Mouse (Mus musculus): Measurements from ENCODE around the gene Gm20547. TPM values are rescaled to one million over a fixed set of nuclear protein-coding genes. Genes with fewer than 3 reads are reported as not detected.
A peak's percentile ranks its signal among the peaks of the same experiment; 100 is the strongest.
"Not testable (repeated sequence)": the region's sequence is repeated elsewhere in the genome, so short reads cannot be mapped to it uniquely, and the experiment has no call there.

Gm20547 gene
- polyA plus RNA-seq, 1 experiment from 2014 or later, result not detected

GRCm38 (mm10) chr17:34910982-34911381 lies 29.1 kb upstream of the Gm20547 start:
- Histone ChIP-seq H3K36me3 (ENCODE audit: control insufficient read depth, insufficient read depth, low read length) (peaks cover 53% of the 10 kb centered on the region), H3K9ac (ENCODE audit: low read length) (no peak overlapping the region), H3K27me3 (ENCODE audit: control insufficient read depth, insufficient read depth, low read length) (no peaks in the 10 kb centered on the region), H3K4me3 (ENCODE audit: low read depth, low read length) (no peak overlapping the region), H3K9me3 (ENCODE audit: control insufficient read depth, low read length) (no peaks in the 10 kb centered on the region), H3K27ac (replicated peaks) (no peak overlapping the region), H3K4me1 (replicated peaks; ENCODE audit: control insufficient read depth, insufficient read depth) (no peaks in the 10 kb centered on the region), H3K4me2 (replicated peaks; ENCODE audit: low read depth) (no peak overlapping the region)
- WGBS, result 74% methylated on average over 10 of the region's 10 CpGs
- DNase-seq (ENCODE audit: low spot score) (no peak), ATAC-seq (ENCODE audit: low FRiP score, low TSS enrichment) (no peak)
- no peak for TF ChIP-seq EP300 (optimal IDR thresholded peaks at IDR 0.05)
- TF ChIP-seq CTCF (IDR thresholded peaks at IDR 0.05; ENCODE audit: low read depth), result no peak

GRCm38 (mm10) chr17:34902895-34903294 lies 21.1 kb upstream of the Gm20547 start:
- no peak overlapping the region for H3K4me2 ChIP-seq (replicated peaks; ENCODE audit: low read depth)
- no peak overlapping the region for H3K4me3 ChIP-seq (ENCODE audit: low read depth, low read length)
- no peaks in the 10 kb centered on the region for H3K4me1 ChIP-seq (replicated peaks; ENCODE audit: control insufficient read depth, insufficient read depth)
- no peak overlapping the region for H3K27ac ChIP-seq (replicated peaks)
- H3K9ac ChIP-seq (ENCODE audit: low read length), result no peak overlapping the region
- H3K36me3 ChIP-seq (ENCODE audit: control insufficient read depth, insufficient read depth, low read length), result peaks cover 37% of the 10 kb centered on the region
- H3K9me3 ChIP-seq (ENCODE audit: control insufficient read depth, low read length), result no peaks in the 10 kb centered on the region
- ATAC-seq (ENCODE audit: low FRiP score, low TSS enrichment) (no peak), DNase-seq (ENCODE audit: low spot score) (no peak)
- no peaks in the 10 kb centered on the region for H3K27me3 ChIP-seq (ENCODE audit: control insufficient read depth, insufficient read depth, low read length)
- 81% methylated on average over 9 of the region's 9 CpGs for WGBS
- no peak for TF ChIP-seq EP300 (optimal IDR thresholded peaks at IDR 0.05)
- no peak for TF ChIP-seq CTCF (IDR thresholded peaks at IDR 0.05; ENCODE audit: low read depth)

GRCm38 (mm10) chr17:34901948-34902347 lies 20.1 kb upstream of the Gm20547 start:
- not testable (repeated sequence) for H3K4me2 ChIP-seq (replicated peaks; ENCODE audit: low read depth); H3K27me3 ChIP-seq (ENCODE audit: control insufficient read depth, insufficient read depth, low read length); H3K27ac ChIP-seq (replicated peaks); H3K9ac ChIP-seq (ENCODE audit: low read length); DNase-seq (ENCODE audit: low spot score); H3K4me1 ChIP-seq (replicated peaks; ENCODE audit: control insufficient read depth, insufficient read depth); H3K4me3 ChIP-seq (ENCODE audit: low read depth, low read length); ATAC-seq (ENCODE audit: low FRiP score, low TSS enrichment); H3K9me3 ChIP-seq (ENCODE audit: control insufficient read depth, low read length)
- WGBS, result 81% methylated on average over 9 of the region's 10 CpGs
- peaks cover 28% of the 10 kb centered on the region for H3K36me3 ChIP-seq (ENCODE audit: control insufficient read depth, insufficient read depth, low read length)

GRCm38 (mm10) chr17:34900826-34901225 lies 19.0 kb upstream of the Gm20547 start:
- not testable (repeated sequence) for H3K4me1 ChIP-seq (replicated peaks; ENCODE audit: control insufficient read depth, insufficient read depth); H3K27me3 ChIP-seq (ENCODE audit: control insufficient read depth, insufficient read depth, low read length); H3K4me3 ChIP-seq (ENCODE audit: low read depth, low read length); H3K27ac ChIP-seq (replicated peaks); H3K4me2 ChIP-seq (replicated peaks; ENCODE audit: low read depth); DNase-seq (ENCODE audit: low spot score); H3K9me3 ChIP-seq (ENCODE audit: control insufficient read depth, low read length); H3K9ac ChIP-seq (ENCODE audit: low read length); ATAC-seq (ENCODE audit: low FRiP score, low TSS enrichment)
- H3K36me3 ChIP-seq (ENCODE audit: control insufficient read depth, insufficient read depth, low read length), result peaks cover 17% of the 10 kb centered on the region

GRCm38 (mm10) chr17:34899890-34900243 lies 18.0 kb upstream of the Gm20547 start:
- TF ChIP-seq CTCF (IDR thresholded peaks at IDR 0.05; ENCODE audit: low read depth) (no peak), EP300 (optimal IDR thresholded peaks at IDR 0.05) (no peak)
- H3K27me3 ChIP-seq (ENCODE audit: control insufficient read depth, insufficient read depth, low read length), result no peaks in the 10 kb centered on the region
- H3K27ac ChIP-seq (replicated peaks), result peak overlapping the region; percentile 97
- DNase-seq (ENCODE audit: low spot score) (no peak), ATAC-seq (ENCODE audit: low FRiP score, low TSS enrichment) (no peak)
- H3K4me1 ChIP-seq (replicated peaks; ENCODE audit: control insufficient read depth, insufficient read depth), result no peaks in the 10 kb centered on the region
- peak overlapping the region; percentile 93 for H3K9ac ChIP-seq (ENCODE audit: low read length)
- peak overlapping the region; percentile 88 for H3K4me3 ChIP-seq (ENCODE audit: low read depth, low read length)
- peak overlapping the region; percentile 91 for H3K4me2 ChIP-seq (replicated peaks; ENCODE audit: low read depth)
- H3K9me3 ChIP-seq (ENCODE audit: control insufficient read depth, low read length), result no peaks in the 10 kb centered on the region
- peaks cover 10% of the 10 kb centered on the region; the same call in 1 of the 2 replicates for H3K36me3 ChIP-seq (ENCODE audit: control insufficient read depth, insufficient read depth, low read length)
- 0% methylated on average over 5 of the region's 5 CpGs for WGBS

GRCm38 (mm10) chr17:34899053-34899889 lies 17.4 kb upstream of the Gm20547 start:
- under 1% methylated on average over 24 of the region's 45 CpGs for WGBS
- Histone ChIP-seq H3K4me1 (replicated peaks; ENCODE audit: control insufficient read depth, insufficient read depth) (no peaks in the 10 kb centered on the region), H3K4me3 (ENCODE audit: low read depth, low read length) (peak overlapping the region; percentile 88), H3K9ac (ENCODE audit: low read length) (peak overlapping the region; percentile 93), H3K9me3 (ENCODE audit: control insufficient read depth, low read length) (no peaks in the 10 kb centered on the region), H3K36me3 (ENCODE audit: control insufficient read depth, insufficient read depth, low read length) (peaks cover 8% of the 10 kb centered on the region; the same call in 1 of the 2 replicates), H3K27ac (replicated peaks) (peak overlapping the region; percentile 97), H3K27me3 (ENCODE audit: control insufficient read depth, insufficient read depth, low read length) (no peaks in the 10 kb centered on the region), H3K4me2 (replicated peaks; ENCODE audit: low read depth) (peak overlapping the region; percentile 91)
- no peak for ATAC-seq (ENCODE audit: low FRiP score, low TSS enrichment)
- DNase-seq (ENCODE audit: low spot score), result peak; percentile 71
- no peak for TF ChIP-seq EP300 (optimal IDR thresholded peaks at IDR 0.05)
- TF ChIP-seq CTCF (IDR thresholded peaks at IDR 0.05; ENCODE audit: low read depth), result no peak; the same call in 1 of the 2 replicates
